Mouse (Mus musculus): ENCODE data around the gene Fam71a.

GRCm38 (mm10) chr1:191211096-191211495 lies 46.5 kb upstream of the Fam71a start:
- TF ChIP-seq TAL1 (IDR thresholded peaks at IDR 0.05; ENCODE audit: low read length) (no peak), GATA1 (IDR thresholded peaks at IDR 0.05; ENCODE audit: low read length) (no peak)
